In genomic region chr13:110318746-110319145, GRCm38 (mm10) we compare ENCODE assay signal across 8 mouse cellular contexts. TPM values are rescaled to one million over a fixed set of nuclear protein-coding genes. Genes with fewer than 3 reads are reported as not detected.
DNase-seq lines count a peak whose midpoint lies in the region; ATAC-seq and TF ChIP-seq lines count a peak whose summit lies in the region.

No protein-coding gene starts in this region.

- no peaks in the 10 kb centered on the region for H3K27me3 ChIP-seq in kidney, embryonic 15.5 days

- no peak overlapping the region for H3K4me3 ChIP-seq in kidney, embryonic 15.5 days (replicated peaks)
- no peak overlapping the region for H3K4me3 ChIP-seq in cortical plate, adult 2 months (ENCODE audit: insufficient read depth, low read length)

- H3K9me3 ChIP-seq in kidney, embryonic 15.5 days (replicated peaks), result no peaks in the 10 kb centered on the region

- peak; percentile 51; the same call in 1 of the 2 replicates for TF ChIP-seq CTCF in cortical plate, adult 2 months (IDR thresholded peaks at IDR 0.05; ENCODE audit: extremely low read depth, insufficient read depth, low read length)

- H3K27ac ChIP-seq in kidney, embryonic 15.5 days, result no peak overlapping the region
- H3K27ac ChIP-seq in cortical plate, adult 2 months (ENCODE audit: insufficient read depth, low read length), result no peak overlapping the region

- DNase-seq in adrenal gland, postnatal 10 days, result peak; percentile 13
- DNase-seq in adrenal gland, postnatal 4 days (ENCODE audit: low spot score in 2 of 2), result no peak
- peak; percentile 3 for DNase-seq in kidney, postnatal 14 days
- peak; percentile 55 for DNase-seq in lung, postnatal 10 days
- DNase-seq in embryo, embryonic 9.5 days (ENCODE audit: extremely low spot score), result no peak

- TF ChIP-seq POLR2A in cortical plate, adult 2 months (IDR thresholded peaks at IDR 0.05; ENCODE audit: extremely low read depth, insufficient read depth, low read length), result no peak

- 71% methylated on average over 4 of the region's 4 CpGs for WGBS in kidney, embryonic 15.5 days

- H3K9ac ChIP-seq in kidney, embryonic 15.5 days, result no peak overlapping the region

- no peaks in the 10 kb centered on the region for H3K4me1 ChIP-seq in kidney, embryonic 15.5 days
- H3K4me1 ChIP-seq in cortical plate, adult 2 months (ENCODE audit: control insufficient read depth, insufficient read depth, low read length), result no peaks in the 10 kb centered on the region

- H3K36me3 ChIP-seq in kidney, embryonic 15.5 days, result no peaks in the 10 kb centered on the region

- no peak overlapping the region for H3K4me2 ChIP-seq in kidney, embryonic 15.5 days

- no peak for ATAC-seq in kidney, embryonic 15.5 days (replicated peaks; ENCODE audit: low FRiP score)
- ATAC-seq in erythroid progenitor cell, adult 5-6 weeks (replicated peaks; ENCODE audit: low FRiP score, poor library complexity, severe bottlenecking), result no peak

RNA-seq across cellular contexts. Expression of gene Rab3c, which starts 38.0 kb away (rescaled TPM):
- 10 to 100 TPM; 21.2 to 24.4 TPM for total RNA-seq in adrenal gland, postnatal 10 days (2021)
- 10 to 100 TPM; 35.8 to 41.8 TPM for total RNA-seq in adrenal gland, postnatal 4 days (2021)
- 0.41 and 2.9 TPM in 2 replicates for polyA plus RNA-seq in kidney, embryonic 15.5 days (2015; fragmentation: Nextera tagmentation; extraction: Ambion mirVana)
- 56.5 and 61.4 TPM in 2 replicates for polyA plus RNA-seq in cortical plate, adult 2 months (2012; rRNA removed)
- not detected in 2 replicates for total RNA-seq in erythroid progenitor cell, adult 5-6 weeks (2015; ENCODE audit: low replicate concordance)
- under 0.01 TPM in 1 of 2 replicates, not detected in the other for total RNA-seq in erythroid progenitor cell, adult 5-6 weeks (2017; ENCODE audit: low replicate concordance)

RNA-seq across cellular contexts. Expression of gene Gapt, which starts 38.3 kb away (rescaled TPM):
- under 1 TPM; 0.42 TPM for total RNA-seq in adrenal gland, postnatal 10 days (2021)
- under 1 TPM; 0.22 to 0.34 TPM for total RNA-seq in adrenal gland, postnatal 4 days (2021)
- 0.21 and 0.38 TPM in 2 replicates for polyA plus RNA-seq in kidney, embryonic 15.5 days (2015; fragmentation: Nextera tagmentation; extraction: Ambion mirVana)
- polyA plus RNA-seq in cortical plate, adult 2 months (2012; rRNA removed), result 0.04 TPM in 1 of 2 replicates, not detected in the other
- total RNA-seq in erythroid progenitor cell, adult 5-6 weeks (2015; ENCODE audit: low replicate concordance), result 15.1 and 26.3 TPM in 2 replicates
- 0.77 and 2.3 TPM in 2 replicates for total RNA-seq in erythroid progenitor cell, adult 5-6 weeks (2017; ENCODE audit: low replicate concordance)

Comparison
In these comparisons a context has a peak if more than half of its experiments do, and no peak if none do; other contexts are left out.
1. DNase-seq: peak in adrenal gland, postnatal 10 days (single experiment), kidney, postnatal 14 days (single experiment) and lung, postnatal 10 days (single experiment); none in adrenal gland, postnatal 4 days (0 of 2) and embryo, embryonic 9.5 days (single experiment).
2. RNA of gene Rab3c, which starts 38.0 kb away (total RNA-seq): 35.8 to 41.8 TPM in adrenal gland, postnatal 4 days and 21.2 to 24.4 TPM in adrenal gland, postnatal 10 days; under 0.01 TPM in erythroid progenitor cell, adult 5-6 weeks; every median in the first group is over 10 times any median in the second.